Mouse (Mus musculus) spleen, adult 2 months (tissue): Measurements from ENCODE around the gene Ostf1.

ENCODE experiments used
- CTCF ChIP-seq: fragments of 200-500 bp; IDR thresholded peaks from 2 replicates; pipeline ENCODE4 v1.5.1; 2011; ENCODE audit warnings: mild to moderate bottlenecking, inconsistent platforms; ENCODE audit not compliant: insufficient read depth, insufficient read length, insufficient replicate concordance; ENCODE audit errors: extremely low read depth
- POLR2A ChIP-seq: fragments of 200-500 bp; IDR thresholded peaks from 2 replicates; pipeline ENCODE4 v1.6.1; 2011; ENCODE audit warnings: low read depth, low read length, inconsistent platforms

DNA sequence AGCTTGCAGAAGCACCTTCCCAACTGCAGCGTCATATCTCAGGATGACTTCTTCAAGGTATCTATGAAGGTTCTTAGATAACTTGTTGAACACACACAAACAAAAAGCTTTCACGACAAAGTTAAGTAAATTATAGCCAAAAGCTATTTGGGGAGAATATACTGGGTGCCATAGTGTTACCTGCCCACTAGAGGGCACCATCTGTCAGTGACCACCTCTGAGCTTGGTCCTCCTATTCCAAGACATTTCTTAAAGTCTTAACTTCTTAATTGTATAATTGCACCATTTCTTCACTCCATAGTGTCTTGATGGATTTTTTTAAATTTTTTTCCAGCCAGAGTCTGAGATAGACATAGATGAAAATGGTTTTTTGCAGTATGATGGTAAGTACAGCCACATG, 7.9 kb upstream of the Ostf1 start:
- TF ChIP-seq POLR2A (no peak), CTCF (peak; percentile 28; the same call in 1 of the 2 replicates)
